Mouse (Mus musculus) intestine, embryonic 16.5 days (tissue): ENCODE results near the gene Kif2c. TPM values are rescaled to one million over a fixed set of nuclear protein-coding genes. Genes with fewer than 3 reads are reported as not detected.

ENCODE experiments used
- ATAC-seq: fragments of 200-750 bp; cut with Nextera tagmentation; 2 replicates; pipeline ENCODE4 v1.8.0; 2017; ENCODE audit warnings: moderate TSS enrichment, moderate library complexity
- H3K27ac ChIP-seq: fragments of 300-500 bp; sonication (generic); 2 replicates; pipeline ENCODE4 v1.5.1; 2014; ENCODE audit warnings: mild to moderate bottlenecking, low read length
- H3K27me3 ChIP-seq: fragments of 300-500 bp; sonication (generic); replicated peaks from 2 replicates; pipeline ENCODE4 v1.6.1; 2014; ENCODE audit warnings: low read length, control low read depth, mixed read lengths; ENCODE audit not compliant: control insufficient read depth, insufficient read depth
- H3K36me3 ChIP-seq: fragments of 300-500 bp; sonication (generic); 2 replicates; pipeline ENCODE4 v1.6.1; 2014; ENCODE audit warnings: low read length, control low read depth; ENCODE audit not compliant: control insufficient read depth, insufficient read depth
- H3K4me1 ChIP-seq: fragments of 300-500 bp; sonication (generic); 2 replicates; pipeline ENCODE4 v1.6.1; 2014; ENCODE audit warnings: low read length, control low read depth, mixed read lengths; ENCODE audit not compliant: control insufficient read depth, insufficient read depth
- H3K4me2 ChIP-seq: fragments of 300-500 bp; sonication (generic); 2 replicates; pipeline ENCODE4 v1.6.1; 2014; ENCODE audit warnings: low read depth, low read length, control low read depth
- H3K4me3 ChIP-seq: fragments of 300-500 bp; sonication (generic); 2 replicates; pipeline ENCODE4 v1.5.1; 2014; ENCODE audit warnings: mild to moderate bottlenecking, low read length
- H3K9ac ChIP-seq: fragments of 300-500 bp; sonication (generic); 2 replicates; pipeline ENCODE4 v1.6.1; 2014; ENCODE audit warnings: low read depth, low read length
- H3K9me3 ChIP-seq: fragments of 300-500 bp; sonication (generic); 2 replicates; pipeline ENCODE4 v1.6.1; 2016; ENCODE audit warnings: low read length, control low read depth; ENCODE audit not compliant: control insufficient read depth
- WGBS: fragments of 180-500 bp; shearing (Covaris S2); extraction: QIAGEN DNeasy Blood & Tissue Kit; methylation state at CpG from one replicate; pipeline ENCODE4 v1.1.7; 2014; 5-methylcytosine and 5-hydroxymethylcytosine counted together
- polyA plus RNA-seq: library from polyadenylated mRNA; unstranded; fragments of >200 nt; fragmentation: Nextera tagmentation; extraction: Ambion mirVana; gene quantifications from 2 replicates; pipeline ENCODE4 v1.2.1, GENCODE M21; 2015

The Kif2c gene
- polyA plus RNA-seq, 1 experiment from 2014 or later = 41.3 TPM

- ATAC-seq = peak; percentile 57
Observed at GRCm38 (mm10) chr4:117125348-117125909, 57.0 kb downstream of the Kif2c start, which contains the start of gene Btbd19. Gene Btbd19, minus strand, starts transcription at chr4:117125725.

DNA sequence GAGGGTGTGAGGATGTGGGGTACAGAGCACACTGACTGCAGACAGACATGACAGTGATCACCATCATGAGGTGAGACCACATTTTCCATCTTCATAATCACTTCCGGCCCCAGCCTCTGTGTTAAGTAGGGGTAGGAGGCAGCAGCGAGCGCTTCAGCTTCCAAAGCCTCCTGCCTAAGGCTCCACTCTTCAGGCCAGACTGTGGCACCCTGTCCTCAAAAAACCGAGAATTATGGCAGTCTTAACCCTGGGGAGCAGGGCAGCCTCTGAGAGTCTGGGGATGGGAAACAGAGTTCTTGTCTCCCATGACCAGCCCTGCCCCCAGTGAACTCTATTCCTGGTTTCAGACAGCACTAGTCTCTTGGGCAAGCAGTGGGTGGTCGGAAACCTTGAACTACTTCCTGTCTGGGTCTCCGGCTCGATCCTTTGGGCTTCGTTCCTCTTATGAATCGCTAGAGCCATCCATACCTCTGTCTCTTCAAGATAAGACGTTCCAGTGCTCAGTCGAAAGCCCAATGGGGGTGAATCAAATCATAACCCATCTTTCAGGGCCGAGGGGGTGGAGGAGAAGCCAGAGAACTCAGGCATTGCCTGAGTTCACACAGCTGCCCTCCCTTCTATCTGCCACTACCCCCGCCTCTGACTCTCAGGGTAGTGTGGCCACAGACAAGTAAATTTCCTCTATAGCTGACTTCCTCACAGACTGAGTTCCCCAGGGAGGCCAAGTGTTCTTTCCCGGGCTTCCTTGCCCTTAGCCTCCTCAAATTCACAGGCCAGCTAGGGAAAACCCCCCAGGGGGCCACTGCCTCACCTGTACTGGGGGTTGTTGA is 57.7 kb downstream of the Kif2c start:
- Histone ChIP-seq H3K4me1 (peaks cover 27% of the 10 kb centered on the region), H3K9ac (peak overlapping the region; percentile 12), H3K27ac (peak overlapping the region; percentile 91), H3K9me3 (no peaks in the 10 kb centered on the region), H3K27me3 (no peaks in the 10 kb centered on the region), H3K4me3 (0 out of 2 replicates have a peak overlapping the region, but pooled peaks have one; percentile 0), H3K4me2 (0 out of 2 replicates have a peak overlapping the region, but pooled peaks have one; percentile 4), H3K36me3 (peaks cover 5% of the 10 kb centered on the region)
- WGBS = 55% methylated on average over 14 of the region's 14 CpGs
- ATAC-seq = no peak

More at GRCm38 (mm10) chr4:117125348-117125909, 57.0 kb downstream of the Kif2c start, which contains the start of gene Btbd19:
- H3K36me3 ChIP-seq = peaks cover 5% of the 10 kb centered on the region
- peak within 1 kb of the TSS; percentile 32; the same call in 1 of the 2 replicates for H3K4me2 ChIP-seq
- H3K9me3 ChIP-seq = no peaks in the 10 kb centered on the region
- H3K27me3 ChIP-seq = no peaks in the 10 kb centered on the region
- peak within 1 kb of the TSS; percentile 91 for H3K27ac ChIP-seq
- H3K4me1 ChIP-seq = peaks cover 27% of the 10 kb centered on the region
- 0 out of 2 replicates have a peak within 1 kb of the TSS, but pooled peaks have one; percentile 0 for H3K4me3 ChIP-seq
- WGBS = 35% methylated on average over 8 of the region's 8 CpGs
- H3K9ac ChIP-seq = peak within 1 kb of the TSS; percentile 12

GRCm38 (mm10) chr4:117124218-117124517 is 58.3 kb downstream of the Kif2c start:
- H3K4me3 ChIP-seq = no peak overlapping the region
- H3K9ac ChIP-seq = peak overlapping the region; percentile 12; the same call in 1 of the 2 replicates
- ATAC-seq = no peak
- no peaks in the 10 kb centered on the region for H3K27me3 ChIP-seq
- H3K27ac ChIP-seq = peak overlapping the region; percentile 91
- 85% methylated on average over 3 of the region's 3 CpGs for WGBS
- peaks cover 27% of the 10 kb centered on the region for H3K4me1 ChIP-seq
- peaks cover 5% of the 10 kb centered on the region for H3K36me3 ChIP-seq
- no peak overlapping the region for H3K4me2 ChIP-seq
- H3K9me3 ChIP-seq = no peaks in the 10 kb centered on the region

DNA sequence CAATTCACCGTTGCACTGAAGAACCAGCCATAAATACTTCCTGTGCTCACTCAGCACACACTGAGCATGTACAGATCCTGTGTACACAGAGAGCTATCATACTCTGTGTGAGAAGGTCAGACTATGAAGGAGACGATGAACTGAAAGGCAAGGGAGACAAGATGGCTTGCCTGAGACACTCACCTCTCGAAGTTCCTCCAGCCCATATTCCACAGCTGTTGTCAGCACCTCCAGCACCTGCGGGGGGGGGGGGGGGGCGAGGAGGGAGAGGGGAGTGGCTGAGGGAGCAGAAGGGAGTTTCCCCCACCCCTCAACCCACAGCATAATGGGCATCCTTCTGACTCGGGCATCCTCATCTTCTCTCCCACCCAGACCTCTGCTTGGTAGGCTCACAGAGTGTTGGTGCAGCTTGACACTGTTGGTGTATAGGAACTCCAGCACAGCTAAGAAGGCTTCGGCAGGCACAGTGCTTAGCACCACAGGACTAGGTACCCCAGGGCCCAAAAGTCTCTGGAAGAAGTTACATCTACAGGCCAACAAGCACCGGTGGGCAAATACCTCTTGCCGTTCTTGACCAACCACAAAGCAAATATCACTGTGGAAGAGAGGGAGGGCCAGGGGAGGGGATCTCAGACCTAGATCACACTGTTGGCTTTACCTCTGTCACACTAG is 58.8 kb downstream of the Kif2c start:
- Histone ChIP-seq H3K27ac (no peak overlapping the region), H3K9me3 (no peaks in the 10 kb centered on the region), H3K4me2 (no peak overlapping the region), H3K36me3 (peaks cover 5% of the 10 kb centered on the region), H3K9ac (no peak overlapping the region), H3K4me1 (peaks cover 27% of the 10 kb centered on the region), H3K27me3 (no peaks in the 10 kb centered on the region), H3K4me3 (no peak overlapping the region)
- 70% methylated on average over 7 of the region's 9 CpGs for WGBS
- no peak for ATAC-seq

- H3K27ac ChIP-seq = no peak overlapping the region
- H3K4me2 ChIP-seq = no peak overlapping the region
- no peaks in the 10 kb centered on the region for H3K9me3 ChIP-seq
- no peak overlapping the region for H3K9ac ChIP-seq
- 73% methylated on average over 4 of the region's 4 CpGs for WGBS
- H3K4me3 ChIP-seq = no peak overlapping the region
- no peak for ATAC-seq
- no peaks in the 10 kb centered on the region for H3K36me3 ChIP-seq
- H3K27me3 ChIP-seq = no peaks in the 10 kb centered on the region
- H3K4me1 ChIP-seq = peaks cover 27% of the 10 kb centered on the region
Observed at GRCm38 (mm10) chr4:117122209-117122608, 60.2 kb downstream of the Kif2c start.

GRCm38 (mm10) chr4:117120445-117121414 is 61.7 kb downstream of the Kif2c start:
- peak overlapping the region; percentile 87 for H3K27ac ChIP-seq
- no peaks in the 10 kb centered on the region for H3K27me3 ChIP-seq
- H3K4me2 ChIP-seq = peak overlapping the region; percentile 93
- peak overlapping the region; percentile 67 for H3K4me3 ChIP-seq
- peak overlapping the region; percentile 78 for H3K9ac ChIP-seq
- ATAC-seq = peak; percentile 95
- no peaks in the 10 kb centered on the region for H3K36me3 ChIP-seq
- under 1% methylated on average over 69 of the region's 69 CpGs for WGBS
- peaks cover 18% of the 10 kb centered on the region for H3K4me1 ChIP-seq
- H3K9me3 ChIP-seq = no peaks in the 10 kb centered on the region

DNA sequence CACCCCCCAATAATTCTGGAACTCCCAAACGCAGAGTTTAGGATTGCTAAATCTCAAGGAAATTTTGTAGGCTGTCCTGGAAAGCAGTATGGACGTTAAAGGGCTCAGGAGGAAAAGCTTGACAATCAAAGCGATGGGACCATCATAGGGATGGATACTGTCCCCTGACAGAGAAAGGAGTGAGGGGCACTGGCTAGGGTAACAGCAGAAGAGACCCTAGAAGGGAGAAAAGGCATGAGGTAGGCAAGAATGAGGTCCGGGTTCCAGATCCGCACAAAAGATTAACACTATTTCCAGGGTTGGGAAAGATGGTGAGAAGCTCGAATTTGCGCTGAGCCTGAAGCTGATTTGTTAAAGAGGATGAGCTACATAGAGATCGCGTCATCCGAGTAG is 62.4 kb downstream of the Kif2c start:
- peak; percentile 14 for ATAC-seq
- Histone ChIP-seq H3K4me3 (peak overlapping the region; percentile 67), H3K27me3 (no peaks in the 10 kb centered on the region), H3K9ac (peak overlapping the region; percentile 63), H3K9me3 (no peaks in the 10 kb centered on the region), H3K4me2 (peak overlapping the region; percentile 69), H3K27ac (peak overlapping the region; percentile 87), H3K36me3 (no peaks in the 10 kb centered on the region), H3K4me1 (peaks cover 11% of the 10 kb centered on the region)
- 3% methylated on average over 10 of the region's 10 CpGs for WGBS

DNA sequence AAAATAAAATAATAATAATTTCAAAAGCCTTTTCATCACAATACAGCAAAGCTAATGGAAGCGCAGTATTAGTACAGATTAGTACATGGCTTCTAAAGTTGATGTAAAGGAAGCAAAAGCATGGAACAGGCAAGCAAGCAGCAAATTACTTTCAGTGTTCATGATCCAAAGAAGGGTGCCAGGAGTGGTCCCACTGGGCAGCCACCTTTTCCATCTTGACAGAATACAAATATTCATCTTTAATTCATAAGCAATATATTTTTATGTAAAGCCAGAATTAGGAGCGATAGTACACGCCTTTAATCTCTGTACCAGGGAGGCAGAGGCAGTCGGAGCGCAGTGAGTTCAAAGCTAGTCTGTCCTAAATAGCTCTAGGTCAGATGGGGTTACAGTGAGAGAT is 62.8 kb downstream of the Kif2c start:
- Histone ChIP-seq H3K4me2 (peak overlapping the region; percentile 69), H3K9ac (peak overlapping the region; percentile 63), H3K9me3 (no peaks in the 10 kb centered on the region), H3K4me1 (peaks cover 7% of the 10 kb centered on the region), H3K27me3 (no peaks in the 10 kb centered on the region), H3K36me3 (no peaks in the 10 kb centered on the region), H3K4me3 (peak overlapping the region; percentile 67), H3K27ac (peak overlapping the region; percentile 87)
- WGBS = 71% methylated on average over 5 of the region's 5 CpGs
- no peak for ATAC-seq
